Mouse (Mus musculus) cerebellum, adult 9-10 months (tissue): ENCODE results near the gene Rreb1.

ENCODE experiments used
- DNase-seq: peaks from one replicate; pipeline ENCODE4 v3.0.0; 2022

The Rreb1 gene

GRCm38 (mm10) chr13:37958498-37959238 lies 180.5 kb downstream of the Rreb1 start:
- no peak for DNase-seq

GRCm38 (mm10) chr13:37959239-37959907 lies 181.2 kb downstream of the Rreb1 start:
- DNase-seq: no peak

DNA sequence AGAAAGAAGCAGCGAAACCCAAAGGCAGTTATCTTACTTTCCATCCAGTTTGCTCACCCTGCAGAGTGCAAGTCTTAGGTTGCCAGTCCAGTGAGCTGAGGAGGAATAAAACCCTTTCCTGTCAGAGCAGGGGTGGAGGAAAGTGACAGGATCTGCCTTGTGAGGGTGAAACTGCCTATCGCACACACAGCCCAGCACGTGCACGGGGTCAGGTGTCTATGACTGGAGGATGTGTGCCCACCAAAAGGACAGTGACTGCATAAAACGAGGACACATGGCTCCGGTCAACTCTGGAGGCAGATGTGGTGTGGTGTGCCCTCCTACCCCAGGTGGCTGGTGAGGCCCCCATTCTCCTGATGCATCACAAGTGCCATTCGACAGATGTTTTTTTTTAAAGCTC lies 181.7 kb downstream of the Rreb1 start:
- no peak for DNase-seq

GRCm38 (mm10) chr13:37962541-37962940 lies 184.3 kb downstream of the Rreb1 start:
- no peak for DNase-seq

DNA sequence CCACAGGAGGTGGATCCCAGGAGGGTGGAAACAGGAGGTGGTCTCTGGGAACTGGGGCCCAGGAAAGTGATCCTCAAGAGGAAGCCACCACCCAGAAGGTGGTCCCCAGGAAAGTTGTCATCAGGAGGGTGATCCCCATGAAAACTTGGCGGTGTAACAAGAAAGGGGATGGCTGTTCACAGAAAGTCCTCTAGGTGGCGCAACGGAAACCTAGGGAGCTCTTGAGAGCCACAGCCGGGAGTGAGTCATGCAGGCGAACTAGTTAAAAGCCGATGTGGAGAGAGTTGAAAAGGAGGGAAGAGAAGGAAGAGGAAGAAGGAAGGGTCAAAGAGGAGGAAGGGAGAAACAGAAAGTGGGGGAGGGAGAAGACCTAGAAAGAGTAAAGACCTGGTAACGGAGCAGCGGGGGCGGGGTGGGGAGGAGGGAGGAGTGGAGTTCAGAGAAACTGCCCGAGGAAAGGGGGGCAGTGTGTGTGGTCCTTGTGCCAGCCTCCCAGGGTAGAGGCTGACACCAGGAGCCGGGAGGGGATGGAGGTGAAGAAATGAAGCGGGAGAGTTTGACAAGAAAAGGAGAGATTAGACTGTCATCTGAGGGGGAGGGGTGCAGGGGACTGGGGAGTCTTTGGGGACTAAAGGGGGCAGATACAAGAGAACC lies 185.3 kb downstream of the Rreb1 start:
- peak; percentile 61 for DNase-seq

GRCm38 (mm10) chr13:37964128-37965087 lies 186.2 kb downstream of the Rreb1 start:
- no peak for DNase-seq

DNA sequence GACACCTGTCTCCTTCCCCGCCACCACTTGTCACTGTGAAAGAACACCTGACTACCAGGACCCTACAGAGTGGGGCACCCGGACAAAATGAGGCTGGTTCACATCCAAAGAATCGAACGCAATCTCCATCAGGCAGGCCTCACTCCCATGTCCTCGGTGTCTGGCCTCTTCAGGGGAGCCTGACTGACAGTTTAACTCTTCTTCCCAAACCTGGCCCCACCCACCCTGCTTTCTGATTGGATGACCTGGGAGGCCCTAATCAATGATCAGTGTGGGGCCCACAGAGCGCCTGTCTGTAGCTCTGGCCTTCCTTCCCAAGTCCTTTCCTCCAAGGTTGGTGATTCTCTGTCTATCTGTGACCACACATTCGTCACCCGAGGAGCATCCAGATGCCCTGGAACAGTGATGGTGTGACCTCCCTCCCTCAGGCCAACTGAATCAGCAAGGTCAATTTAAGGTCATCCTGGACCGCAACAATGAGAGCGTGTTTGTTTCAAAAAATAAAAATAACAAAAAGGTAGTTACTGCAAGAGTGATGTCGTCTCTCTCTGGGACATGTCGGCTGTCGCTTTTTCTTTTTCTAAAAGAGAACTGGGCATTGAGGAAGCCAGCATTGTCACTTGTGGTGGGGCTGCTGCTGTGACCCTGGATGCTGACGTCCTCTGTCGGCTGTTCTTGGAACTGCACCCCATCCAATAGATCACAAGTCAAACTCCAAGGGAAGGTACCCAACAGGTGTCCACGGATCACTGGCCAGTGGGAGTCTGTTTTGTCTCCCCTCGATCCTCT lies 187.1 kb downstream of the Rreb1 start:
- DNase-seq: no peak

DNA sequence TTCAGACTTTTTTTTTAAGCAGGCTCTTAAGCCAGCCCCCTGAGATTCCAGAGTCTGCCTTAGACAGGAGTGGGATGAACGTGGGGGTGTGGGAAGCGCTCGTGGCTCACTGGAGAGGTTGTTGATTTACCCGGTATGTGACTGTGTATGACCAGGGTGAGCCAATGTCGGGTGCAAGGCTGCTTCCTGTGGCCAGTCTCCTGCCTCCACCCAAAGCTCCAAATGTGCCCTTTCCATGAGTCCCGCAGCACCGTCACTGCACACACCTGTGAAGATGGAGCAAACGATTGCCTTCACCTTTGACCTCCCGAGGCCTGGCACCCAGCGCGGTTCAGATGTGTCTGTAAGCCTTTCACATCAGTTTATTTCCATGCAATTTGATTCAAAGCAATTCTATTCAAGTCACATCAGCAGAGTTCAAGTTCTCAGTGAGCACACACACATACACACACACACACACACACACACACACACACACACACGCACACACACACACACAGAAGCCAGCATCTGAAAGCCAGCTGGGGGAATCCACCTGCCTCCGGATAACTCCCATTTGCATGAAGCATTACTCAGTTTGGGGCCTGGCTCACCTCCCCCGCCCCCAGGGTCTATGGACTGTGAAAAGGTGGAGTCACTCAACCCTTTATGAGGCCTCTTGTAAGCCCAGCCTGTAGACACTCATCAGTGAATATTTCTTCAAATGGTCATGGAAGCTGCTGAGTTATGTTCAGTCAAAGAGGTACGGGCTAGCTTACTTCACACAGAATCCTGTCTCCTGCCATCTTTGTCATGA lies 188.3 kb downstream of the Rreb1 start:
- no peak for DNase-seq

DNA sequence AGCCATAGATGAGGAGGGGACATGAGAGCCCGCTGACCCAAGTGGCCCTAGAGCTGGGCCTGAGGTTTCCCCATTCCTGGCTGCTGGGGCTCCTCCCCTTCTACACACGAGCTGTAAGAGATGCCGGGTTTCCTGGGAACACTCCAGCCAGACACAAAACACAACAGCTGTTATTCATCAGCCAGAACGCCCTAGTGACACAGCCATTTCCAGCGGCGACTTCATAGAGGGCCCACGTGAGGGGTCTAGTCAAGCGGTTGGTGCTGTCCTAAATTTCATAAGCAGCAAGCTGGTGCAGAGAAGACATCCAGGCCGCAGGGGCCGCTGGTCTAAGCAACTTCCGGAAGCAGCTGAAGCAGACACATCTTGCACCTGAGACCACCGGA lies 188.8 kb downstream of the Rreb1 start:
- no peak for DNase-seq

DNA sequence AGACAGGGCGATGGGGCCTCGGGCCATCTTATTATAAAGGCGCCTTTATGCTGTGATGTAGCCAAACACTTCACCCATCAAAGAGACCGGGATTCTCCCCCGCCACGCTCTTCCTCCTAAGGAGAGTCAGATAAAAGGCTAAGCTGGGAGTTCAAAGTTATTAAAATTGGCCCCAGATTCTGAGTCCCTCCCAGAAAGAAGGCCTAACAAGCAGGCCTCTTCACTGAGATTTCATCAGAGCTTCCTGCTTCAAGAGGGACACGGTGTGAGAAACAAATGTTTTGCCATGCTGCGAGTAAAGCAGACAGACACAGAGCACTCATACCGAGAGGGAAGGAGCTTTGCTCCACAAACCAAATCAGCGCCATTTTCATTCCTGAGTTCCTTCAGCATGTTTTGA lies 189.4 kb downstream of the Rreb1 start:
- DNase-seq: no peak

DNA sequence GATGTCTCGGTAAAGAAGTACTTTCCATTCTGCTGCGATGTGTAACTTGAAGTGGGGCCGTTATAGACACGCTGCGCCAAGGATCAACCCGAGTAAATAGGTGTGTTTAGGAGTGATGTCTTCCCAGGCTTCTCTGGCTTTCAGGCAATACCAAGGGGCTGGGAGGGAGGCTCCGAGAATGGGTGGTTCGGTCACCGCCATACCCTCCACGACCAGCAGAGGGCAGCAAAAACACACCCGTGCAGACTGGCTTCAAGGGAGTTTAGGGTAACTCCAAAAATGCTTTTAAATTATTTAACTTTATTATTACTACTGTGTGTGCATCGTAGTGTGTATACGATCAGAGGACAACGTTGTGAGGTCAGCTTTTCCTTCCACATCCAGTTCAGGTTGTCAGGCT lies 191.1 kb downstream of the Rreb1 start:
- DNase-seq: peak; percentile 82

GRCm38 (mm10) chr13:37969988-37970387 lies 191.8 kb downstream of the Rreb1 start:
- DNase-seq: no peak

DNA sequence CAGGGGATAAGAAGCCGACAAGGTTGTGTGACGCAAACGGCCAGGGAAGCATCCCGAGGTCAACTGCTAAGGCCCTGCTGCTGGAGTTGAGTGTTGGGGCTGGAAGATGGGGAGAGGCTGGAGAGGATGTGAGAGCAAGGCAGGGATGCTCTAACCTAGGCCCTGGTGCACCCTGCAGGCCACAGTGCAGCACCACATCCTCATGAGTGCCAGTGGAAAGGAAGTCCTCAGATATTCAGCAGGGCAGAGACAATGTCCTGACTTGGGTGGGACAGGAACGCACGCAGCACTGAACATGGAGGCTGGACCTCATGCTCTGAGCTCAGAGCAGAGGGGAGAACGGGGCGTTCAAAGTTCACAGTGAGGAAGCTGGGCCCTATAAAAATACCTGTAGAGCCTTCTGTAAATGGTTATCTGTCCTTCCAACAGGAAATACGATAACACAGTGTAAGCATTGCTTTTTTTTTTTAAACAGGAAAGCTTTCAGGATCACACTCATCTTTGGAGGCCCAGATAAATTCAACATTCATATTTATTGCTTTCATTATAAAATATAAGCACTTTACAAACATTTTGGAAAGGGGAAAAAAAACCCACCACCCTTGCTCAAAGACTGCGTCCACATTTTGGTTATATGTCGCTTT lies 192.8 kb downstream of the Rreb1 start:
- DNase-seq: no peak

- no peak for DNase-seq
Observed at GRCm38 (mm10) chr13:37974036-37974435, 195.8 kb downstream of the Rreb1 start.

DNA sequence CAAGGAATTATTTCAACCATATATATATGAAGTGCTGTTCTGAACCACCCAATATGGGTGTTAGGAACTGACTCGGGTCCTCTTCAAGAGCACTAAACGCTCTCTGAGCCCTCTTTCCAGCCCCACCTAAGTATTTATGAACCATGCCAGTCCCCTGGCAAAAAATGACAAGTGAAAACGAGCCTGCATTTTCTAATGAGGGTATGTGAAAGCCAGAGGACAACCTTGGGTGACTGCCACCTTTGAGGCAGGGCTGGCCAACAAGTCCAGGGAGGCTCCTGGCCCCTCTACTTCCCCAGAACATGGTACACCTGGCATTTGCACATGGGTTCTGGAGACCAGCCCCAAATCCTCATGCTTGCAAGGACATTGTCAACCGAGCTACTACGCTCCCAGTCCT lies 196.5 kb downstream of the Rreb1 start:
- DNase-seq: no peak

DNA sequence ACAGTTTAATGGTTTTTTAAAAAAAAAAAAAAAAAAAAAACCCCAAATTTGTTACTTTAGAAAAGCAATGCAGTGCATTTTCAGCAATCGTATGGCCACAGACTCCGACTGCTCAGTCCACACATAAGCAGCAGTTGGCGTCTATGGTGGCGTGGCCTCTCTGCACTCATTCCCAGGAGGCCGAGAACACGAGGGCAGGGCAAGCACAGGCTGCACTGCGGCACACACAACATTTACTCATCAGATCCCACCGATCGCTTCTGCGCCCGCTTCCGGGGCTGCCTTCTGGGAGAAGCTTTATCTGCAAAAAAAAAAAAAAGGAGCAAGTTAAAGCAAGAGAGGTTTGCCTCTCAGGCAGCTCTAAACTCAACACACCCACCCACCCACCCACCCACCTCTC lies 201.3 kb downstream of the Rreb1 start:
- no peak for DNase-seq

DNA sequence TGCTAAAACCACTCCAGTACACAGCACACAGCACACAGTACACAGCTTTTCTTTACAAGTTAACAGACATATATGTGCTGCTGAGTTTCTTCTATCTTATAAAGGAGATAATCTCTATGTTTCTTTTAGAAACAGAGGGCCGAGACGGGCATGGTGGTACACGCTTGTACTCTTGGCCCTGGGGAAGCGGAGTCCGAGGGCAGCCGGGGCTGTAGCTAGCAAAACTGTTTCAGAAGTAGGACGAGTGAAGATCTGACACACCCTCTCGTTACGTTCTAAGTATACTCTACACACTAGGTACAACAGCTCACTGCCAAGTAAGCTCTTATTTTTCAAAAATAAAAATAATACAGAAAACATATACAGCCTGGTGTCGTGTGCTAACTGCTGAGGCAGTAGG lies 202.1 kb downstream of the Rreb1 start:
- no peak for DNase-seq

DNA sequence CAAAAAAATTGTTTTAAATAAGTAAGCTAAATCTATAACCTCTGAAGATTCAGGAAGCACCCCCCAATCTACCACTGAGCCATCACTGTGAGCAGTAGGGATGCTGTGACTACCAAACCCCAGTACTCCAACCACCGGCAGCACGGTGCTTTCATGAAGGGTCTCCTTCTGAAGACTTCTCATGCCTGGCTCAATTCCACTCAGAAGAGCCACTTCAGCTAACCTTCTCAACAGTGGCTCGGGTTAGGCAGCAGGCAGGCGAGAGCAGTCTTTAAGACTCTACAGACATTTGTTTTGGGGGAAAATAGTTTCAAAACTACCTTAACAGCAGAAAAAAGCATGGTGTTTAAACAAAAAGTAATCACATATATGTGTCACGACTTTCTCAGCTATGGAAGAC lies 202.9 kb downstream of the Rreb1 start:
- DNase-seq: no peak

DNA sequence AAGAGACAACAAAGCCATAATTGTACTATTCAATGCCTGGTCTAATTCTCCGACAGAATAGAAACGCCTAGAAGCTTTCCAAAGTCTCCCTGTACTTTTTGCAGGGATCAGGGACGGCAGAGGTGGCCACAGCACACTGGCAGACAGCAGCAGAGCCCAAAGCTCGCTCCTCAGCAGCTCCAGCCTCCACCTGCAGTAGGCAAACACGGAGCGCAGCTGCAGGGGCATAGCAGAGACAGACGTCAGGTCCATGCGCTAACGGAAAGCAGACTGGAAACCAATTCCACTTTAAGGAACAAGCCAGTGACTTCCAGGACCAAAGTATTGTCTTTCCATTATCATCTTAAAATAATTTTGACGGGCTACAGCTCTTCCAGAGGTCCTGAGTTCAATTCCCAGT lies 208.0 kb downstream of the Rreb1 start:
- DNase-seq: no peak

GRCm38 (mm10) chr13:37989701-37990100 lies 211.5 kb downstream of the Rreb1 start:
- DNase-seq: no peak
